Mouse (Mus musculus) ES-E14 (cell line): Measurements from ENCODE around the gene Rbfox2.

Experiments used
- CHD2 ChIP-seq: IDR thresholded peaks from 2 replicates; pipeline ENCODE4 v1.6.1; 2014; ENCODE audit warnings: mild to moderate bottlenecking, low read depth, low read length, inconsistent platforms
- HCFC1 ChIP-seq: IDR thresholded peaks from 2 replicates; pipeline ENCODE4 v1.6.1; 2012; ENCODE audit warnings: low read length, inconsistent platforms, borderline replicate concordance; ENCODE audit not compliant: insufficient read depth
- MAFK ChIP-seq: IDR thresholded peaks from 2 replicates; pipeline ENCODE4 v1.6.1; 2014; ENCODE audit warnings: mild to moderate bottlenecking, low read depth, low read length, inconsistent platforms; ENCODE audit not compliant: insufficient read depth
- ZC3H11A ChIP-seq: IDR thresholded peaks from 2 replicates; pipeline ENCODE4 v1.6.1; 2012; ENCODE audit warnings: low read depth, mild to moderate bottlenecking, inconsistent platforms, low read length, borderline replicate concordance
- ZNF384 ChIP-seq: IDR thresholded peaks from 2 replicates; pipeline ENCODE4 v1.6.1; 2012; ENCODE audit warnings: low read depth, low read length, inconsistent platforms

GRCm38 (mm10) chr15:77230144-77230543 is 76.7 kb downstream of the Rbfox2 start:
- TF ChIP-seq ZC3H11A = no peak
- TF ChIP-seq ZNF384 = no peak
- TF ChIP-seq CHD2 = no peak
- TF ChIP-seq HCFC1 = no peak
- no peak for TF ChIP-seq MAFK
